Mouse (Mus musculus): ENCODE results near the gene Klk7. TPM values are rescaled to one million over a fixed set of nuclear protein-coding genes. Genes with fewer than 3 reads are reported as not detected.
A peak's percentile ranks its signal among the peaks of the same experiment; 100 is the strongest.

The Klk7 gene
- polyA plus RNA-seq, 1 experiment, result not detected

DNA sequence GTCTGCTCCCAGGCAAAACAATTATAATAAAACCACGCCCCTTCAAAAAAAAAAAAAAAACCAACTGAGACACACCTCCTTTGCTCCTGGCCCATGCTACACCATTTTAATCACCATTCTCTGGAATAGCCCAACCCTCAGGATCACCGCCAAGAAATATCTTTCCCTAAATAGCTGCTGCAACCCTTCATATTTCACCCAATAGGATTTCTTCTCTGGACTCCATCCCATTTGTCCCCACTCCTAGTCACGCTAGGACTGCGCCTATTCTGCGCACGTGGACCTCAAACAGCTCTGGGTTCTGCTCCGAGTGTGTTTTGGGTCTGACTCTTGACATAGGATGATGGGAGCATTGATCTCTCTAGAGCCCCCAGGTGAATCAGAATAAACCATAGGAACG, 14.7 kb upstream of the Klk7 start:
- no peak for DNase-seq (ENCODE audit: low spot score)

DNA sequence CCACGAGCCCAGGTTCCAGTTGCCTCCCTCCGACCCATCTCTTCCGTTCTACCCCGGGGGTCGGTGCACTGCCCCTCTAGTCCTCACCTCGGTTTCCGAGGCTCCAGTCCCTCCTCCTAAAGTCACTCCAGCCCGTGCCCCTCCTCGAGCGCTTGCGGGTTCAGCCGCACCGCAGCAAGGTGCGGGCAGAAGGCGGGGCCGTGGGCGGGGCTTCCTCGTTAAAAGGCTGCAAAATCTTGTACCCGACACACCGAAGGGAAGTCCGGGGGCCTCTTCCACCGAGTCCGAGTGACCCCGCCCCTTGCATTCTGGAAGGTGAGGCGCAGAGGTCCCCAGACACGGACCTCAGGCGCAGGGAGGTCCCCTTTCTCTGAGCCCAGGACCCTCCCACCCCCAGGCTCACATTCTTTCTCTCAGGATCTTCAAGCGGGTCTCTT, 13.7 kb upstream of the Klk7 start, which contains the start of gene Klk8:
Klk8 (plus strand) TSS at position 245 of the 437 bp plus-strand sequence.
- DNase-seq (ENCODE audit: low spot score), result no peak

DNA sequence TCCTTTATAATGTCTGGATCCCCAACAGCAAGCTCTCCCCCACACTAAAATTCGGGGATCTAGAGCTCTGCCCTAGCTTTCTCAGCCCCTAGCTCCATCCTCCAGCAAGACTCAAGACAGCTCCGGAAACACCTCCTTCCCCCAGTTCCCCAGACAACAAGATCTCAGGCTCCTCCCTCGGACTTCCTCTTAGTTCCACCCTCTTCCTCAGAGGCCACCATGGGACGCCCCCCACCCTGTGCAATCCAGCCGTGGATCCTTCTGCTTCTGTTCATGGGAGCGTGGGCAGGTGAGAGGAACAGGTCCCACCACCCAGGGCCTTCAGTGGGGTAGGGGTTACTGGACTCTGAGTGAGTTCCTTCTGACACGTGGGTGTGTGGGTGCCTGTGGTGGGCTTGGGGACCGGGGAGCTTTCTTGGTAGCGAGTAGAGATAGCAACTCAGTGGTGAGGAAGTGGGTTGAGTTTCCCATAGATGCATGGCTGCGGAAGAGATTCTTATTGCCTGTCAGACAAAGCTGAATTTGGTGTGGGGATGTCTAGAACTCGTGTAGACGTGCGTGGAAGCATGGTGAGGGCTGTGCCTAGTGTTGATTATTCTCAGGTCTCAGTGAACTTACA, 13.1 kb upstream of the Klk7 start:
- DNase-seq (ENCODE audit: low spot score), result no peak

DNA sequence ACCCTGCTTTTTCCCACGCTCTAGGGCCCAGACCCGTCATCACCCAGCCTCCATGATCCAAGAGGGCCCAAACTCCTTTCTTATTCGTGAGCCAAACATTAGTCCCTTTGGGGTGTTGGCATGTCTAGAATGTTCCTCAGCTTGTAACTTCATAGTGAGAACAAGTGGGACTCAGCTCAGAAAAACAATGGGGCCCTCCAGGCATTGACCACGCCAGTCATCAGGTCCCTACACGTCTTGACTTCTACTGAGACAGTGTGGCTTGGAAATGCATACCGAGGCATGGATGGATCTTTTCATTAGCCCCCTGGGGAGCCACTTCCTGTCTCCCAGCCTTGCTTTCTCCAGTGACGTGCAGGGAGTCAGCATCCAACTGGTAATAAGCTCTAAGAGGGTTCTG, 11.2 kb upstream of the Klk7 start:
- DNase-seq (ENCODE audit: low spot score), result no peak

DNA sequence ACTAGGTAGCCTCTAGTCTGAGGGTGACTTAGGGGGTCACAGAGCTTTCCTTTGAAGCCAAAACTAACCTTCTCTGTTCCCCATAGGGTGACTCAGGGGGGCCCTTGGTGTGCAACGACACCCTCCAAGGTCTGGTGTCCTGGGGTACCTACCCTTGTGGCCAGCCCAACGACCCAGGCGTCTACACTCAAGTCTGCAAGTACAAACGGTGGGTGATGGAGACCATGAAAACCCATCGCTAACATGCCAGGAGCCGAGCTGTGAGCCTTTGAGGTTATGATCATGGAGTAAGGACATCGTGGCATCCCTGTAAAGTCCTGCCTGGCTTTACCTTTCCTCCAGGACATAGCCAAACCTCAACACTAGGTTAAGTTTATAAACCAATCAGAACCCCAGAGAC, 4.1 kb downstream of the Klk7 start:
- no peak for DNase-seq (ENCODE audit: low spot score)

DNA sequence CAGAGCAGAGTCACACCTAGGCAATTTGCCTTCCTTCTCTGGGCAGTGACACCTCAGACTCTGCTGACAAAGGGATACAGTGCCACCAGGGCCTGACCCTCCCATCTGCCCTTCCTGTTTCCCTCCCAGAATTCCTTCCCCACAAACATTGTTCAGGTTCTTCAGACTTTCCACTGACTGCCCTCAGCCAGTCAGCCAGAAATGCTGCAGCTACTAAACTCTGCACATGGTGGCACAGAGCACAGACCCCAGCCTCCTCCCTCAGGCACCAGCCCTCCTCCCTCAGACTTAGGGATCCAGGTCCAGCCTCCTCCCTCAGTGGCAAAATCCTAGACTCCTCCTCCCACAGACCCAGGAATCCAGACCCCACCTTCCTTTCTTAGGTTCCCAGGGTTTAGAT, 5.7 kb downstream of the Klk7 start:
- DNase-seq (ENCODE audit: low spot score), result no peak

DNA sequence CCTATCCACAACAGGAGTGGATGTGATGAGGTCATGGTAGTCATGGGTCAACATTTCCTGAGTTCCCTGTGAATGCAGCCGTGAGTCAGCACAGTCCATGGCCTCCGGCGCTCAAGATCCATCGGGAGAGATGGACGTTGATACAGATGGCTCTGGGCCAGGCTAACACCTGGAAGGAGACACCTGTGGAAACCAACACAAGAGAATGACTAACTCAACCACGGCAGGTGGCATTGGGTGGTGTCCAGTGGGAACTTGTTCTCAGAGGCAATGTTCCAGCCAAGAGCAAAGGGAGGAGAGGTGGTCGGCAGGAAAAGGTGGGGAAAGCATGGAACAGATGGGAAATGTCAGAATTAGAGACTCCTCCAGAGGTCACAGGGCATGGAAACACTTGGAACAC, 10.5 kb downstream of the Klk7 start:
- no peak for DNase-seq (ENCODE audit: low spot score)

DNA sequence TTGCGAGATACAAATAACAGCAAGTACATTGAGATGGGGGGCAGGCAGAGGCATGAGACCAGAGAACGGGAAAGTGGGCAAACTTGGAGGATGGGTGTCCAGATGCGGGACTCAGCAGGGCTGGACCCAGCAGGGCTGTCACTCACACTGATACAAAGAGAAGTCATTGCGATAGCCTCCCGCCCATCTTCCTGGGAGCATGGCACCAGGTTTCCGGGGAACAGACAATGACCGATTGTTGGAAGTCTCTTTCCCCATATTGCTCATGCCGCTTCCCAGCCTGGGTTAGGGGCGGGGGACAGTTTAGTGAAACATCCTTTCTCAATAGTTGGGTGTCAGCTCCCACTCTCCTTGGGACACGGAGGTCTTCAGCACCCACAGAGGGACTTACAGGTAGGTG, 13.1 kb downstream of the Klk7 start, which contains the start of gene Klk6:
Klk6 (plus strand) TSS at position 301 of the 400 bp plus-strand sequence.
- DNase-seq (ENCODE audit: low spot score), result no peak

DNA sequence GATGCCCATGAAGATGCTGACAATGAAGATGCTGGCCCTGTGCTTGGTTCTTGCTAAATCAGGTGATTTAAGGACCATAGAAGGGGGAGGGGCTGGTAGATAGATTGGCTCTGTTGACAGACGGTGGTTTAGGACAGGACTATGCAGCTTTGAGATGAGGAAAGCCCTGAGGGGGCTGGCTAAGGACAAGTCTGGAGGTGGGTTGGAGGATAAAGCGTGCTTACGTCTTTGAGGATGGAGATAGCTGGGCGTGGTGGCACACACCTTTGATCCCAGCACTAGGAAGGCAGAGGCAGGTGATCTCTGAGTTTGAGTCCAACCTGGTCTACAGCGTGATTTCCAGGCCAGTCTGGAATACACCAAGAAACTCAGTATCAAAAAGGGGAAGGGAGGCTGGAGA, 15.0 kb downstream of the Klk7 start:
- DNase-seq (ENCODE audit: low spot score), result no peak

DNA sequence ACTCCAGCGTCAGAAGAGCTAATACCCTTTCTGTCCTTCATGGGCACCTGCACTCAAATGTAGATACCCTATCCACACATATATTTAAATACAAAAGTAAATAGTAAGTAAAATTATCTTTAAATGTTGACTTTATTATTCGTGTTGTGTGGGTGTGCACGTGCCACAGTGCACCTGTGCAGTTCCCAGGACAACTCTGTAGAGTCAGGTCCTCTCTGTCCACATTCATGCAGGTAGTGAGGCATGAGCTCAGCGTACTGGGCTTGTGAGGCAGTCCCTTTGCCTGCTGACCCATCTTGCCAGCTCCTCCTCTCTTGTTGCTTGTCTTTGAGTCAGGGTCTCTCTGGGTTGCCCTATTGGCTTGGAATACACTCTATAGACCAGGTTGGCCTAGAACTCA, 16.6 kb downstream of the Klk7 start:
- DNase-seq (ENCODE audit: low spot score), result no peak

DNA sequence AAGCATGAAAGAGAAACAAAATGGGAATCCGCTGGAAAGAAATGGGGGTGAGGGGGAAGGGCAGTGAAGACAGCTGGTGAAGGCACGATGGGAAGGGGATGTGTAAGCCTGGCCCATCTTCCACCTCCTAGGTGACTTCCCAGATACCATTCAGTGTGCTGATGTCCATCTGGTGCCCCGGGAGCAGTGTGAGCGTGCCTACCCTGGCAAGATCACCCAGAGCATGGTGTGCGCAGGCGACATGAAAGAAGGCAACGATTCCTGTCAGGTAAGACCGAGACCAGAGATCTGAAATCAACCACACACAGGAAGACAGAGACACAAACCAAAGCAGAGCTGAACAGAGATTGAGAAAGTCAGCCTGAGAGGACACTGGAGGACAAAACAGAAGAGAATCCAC, 17.9 kb downstream of the Klk7 start:
- no peak for DNase-seq (ENCODE audit: low spot score)

DNA sequence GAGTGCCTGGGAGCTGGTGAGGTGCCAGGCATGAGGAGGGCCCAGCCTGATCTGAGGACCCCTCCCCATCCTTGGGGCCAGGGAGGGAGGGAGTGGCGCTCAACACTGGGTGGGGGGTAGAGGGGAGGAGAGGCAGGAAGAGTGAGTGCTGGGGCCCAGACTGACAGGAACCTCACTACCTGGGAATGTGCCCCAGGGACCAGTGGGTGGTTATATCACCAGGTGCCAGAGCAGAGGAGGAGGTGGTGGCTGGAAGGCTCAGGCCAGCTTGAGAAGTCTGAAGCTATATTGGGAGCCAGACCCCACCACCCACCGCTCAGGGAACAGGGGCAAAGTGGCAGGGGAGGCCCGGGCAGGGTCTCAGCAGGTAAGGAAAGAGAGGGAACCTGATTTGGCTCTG, 30.6 kb downstream of the Klk7 start, which contains the start of gene Klk5:
Klk5 (plus strand) TSS at position 271 of the 400 bp plus-strand sequence.
- no peak for DNase-seq (ENCODE audit: low spot score)

DNA sequence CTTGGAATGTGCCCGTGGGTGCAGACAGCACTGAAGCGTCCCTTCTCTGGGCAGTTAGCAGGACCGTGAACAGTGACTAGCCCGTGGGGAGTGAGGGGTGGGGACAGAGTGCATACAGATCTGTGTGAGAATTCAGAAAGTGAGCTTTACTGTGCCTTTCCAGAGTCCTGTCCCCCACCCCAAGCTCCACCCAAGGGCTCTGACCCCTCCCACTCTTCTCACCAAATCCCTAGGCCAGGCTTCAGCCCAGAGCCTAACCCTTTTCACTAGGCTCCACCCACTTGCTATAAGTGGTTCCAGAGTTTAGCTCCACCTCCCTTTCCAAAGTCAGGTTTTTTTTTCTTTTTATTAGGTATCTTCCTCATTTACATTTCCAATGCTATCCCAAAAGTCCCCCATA, 32.7 kb downstream of the Klk7 start:
- no peak for DNase-seq (ENCODE audit: low spot score)

DNA sequence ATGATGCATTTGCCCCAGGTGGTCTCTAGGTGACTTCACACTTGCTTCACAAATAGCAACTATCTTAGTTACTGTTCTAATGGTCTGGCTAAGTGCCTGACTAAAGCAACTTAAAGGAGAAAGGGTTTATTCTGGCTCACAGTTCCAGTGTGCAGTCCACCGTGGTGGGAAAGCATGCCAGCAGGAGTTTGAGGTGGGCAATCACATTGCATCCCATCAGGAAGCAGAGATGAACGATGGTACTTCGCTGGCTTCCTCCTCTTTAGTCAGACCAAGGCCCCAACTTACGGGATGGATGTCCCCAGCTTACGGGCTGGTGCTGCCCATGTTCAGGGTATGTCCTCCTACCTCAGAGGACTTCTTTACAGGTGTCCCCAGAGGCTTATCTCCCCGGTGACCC, 40.5 kb downstream of the Klk7 start:
- DNase-seq (ENCODE audit: low spot score), result no peak

DNA sequence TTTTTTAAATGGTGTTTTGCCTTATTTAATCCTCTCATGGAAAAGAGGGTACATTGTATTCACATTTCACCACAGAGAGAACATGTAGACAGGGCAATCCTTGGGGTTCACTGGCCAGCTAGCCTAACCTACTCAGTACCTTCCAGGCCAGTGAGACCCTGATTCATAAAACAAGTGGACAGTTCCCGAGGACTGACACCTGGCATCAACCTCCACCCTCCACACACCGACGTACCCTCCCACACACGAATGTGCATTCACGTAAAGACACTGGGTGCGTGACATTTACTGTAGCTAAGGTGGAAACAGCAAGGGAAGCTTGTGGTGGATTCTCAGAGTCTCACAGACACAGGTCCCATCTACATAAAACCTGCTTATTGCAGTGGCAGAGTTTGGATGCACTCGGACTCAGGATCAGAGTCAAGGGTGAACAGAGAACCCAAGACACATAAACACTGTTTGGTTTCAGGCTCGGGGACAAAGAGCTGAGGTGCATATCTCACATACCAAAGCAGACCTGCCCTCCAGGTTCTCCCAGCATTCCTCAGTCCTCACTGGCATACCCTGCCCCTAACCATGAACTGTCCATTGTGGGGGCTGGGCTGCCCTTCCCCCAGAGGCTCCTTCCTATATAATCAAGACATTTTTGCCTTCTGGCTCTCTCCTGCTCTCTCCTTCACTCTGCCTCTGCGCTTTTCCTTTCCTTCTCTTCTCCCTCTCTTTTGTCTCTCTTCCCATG, 43.7 kb downstream of the Klk7 start:
- no peak for DNase-seq (ENCODE audit: low spot score)

DNA sequence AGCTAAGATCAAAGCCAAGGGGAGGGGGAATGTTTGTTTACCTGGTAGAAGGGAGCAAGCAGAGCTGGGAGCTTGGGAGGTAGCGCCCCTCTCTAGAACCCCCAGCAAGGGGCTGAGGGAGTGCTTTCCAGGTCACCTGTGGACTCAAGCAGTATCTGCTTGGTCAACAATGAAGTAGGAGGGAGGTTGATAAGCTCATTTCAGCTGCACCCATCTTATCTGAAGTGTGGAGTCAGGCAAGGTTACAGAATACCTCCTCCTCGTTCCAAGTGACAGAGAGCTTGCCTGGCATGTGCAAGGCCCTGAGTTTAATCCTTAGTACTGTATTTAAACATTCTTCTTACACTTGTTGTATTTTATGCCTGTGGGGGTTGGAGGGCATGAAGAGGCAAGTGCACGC, 44.6 kb downstream of the Klk7 start:
- DNase-seq (ENCODE audit: low spot score), result peak; percentile 9

DNA sequence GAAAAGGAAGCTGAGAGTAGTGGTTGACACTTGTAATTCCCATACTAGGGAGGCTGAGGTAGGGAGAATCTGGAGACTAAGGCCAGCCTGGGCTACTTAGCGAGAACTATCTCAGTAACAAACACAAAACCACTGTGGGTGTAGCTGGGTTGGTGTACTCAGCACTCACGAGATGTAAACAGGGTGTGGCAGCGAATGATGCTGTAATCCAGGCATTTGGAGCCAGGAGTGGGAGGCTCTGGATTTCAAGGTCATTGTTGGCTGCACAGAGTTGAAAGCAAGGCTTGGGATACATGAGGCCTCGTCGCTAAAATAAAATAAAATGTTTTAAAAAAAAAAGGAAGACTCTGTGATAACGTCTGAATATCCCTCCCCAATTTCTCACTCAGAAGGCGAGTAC, 45.2 kb downstream of the Klk7 start:
- no peak for DNase-seq (ENCODE audit: low spot score)

DNA sequence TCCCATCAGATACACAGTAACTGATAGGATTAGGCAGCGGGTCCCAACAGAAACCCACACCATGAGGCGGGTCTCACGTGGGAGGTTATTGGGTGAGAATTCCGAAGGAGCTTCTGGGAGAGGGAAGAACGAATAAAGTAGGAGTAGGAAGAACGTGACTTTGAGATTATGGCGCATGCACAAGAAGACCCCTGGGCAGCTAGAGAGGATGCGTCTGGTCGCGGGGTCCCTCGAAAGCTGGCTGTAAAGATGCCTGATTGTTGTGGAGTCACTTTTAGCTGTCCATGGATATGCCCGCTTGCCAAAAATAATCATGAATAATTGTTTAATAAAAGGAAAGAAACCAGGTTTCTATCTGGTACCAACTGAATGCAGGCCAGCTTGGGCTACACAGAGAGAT, 46.4 kb downstream of the Klk7 start:
- no peak for DNase-seq (ENCODE audit: low spot score)

DNA sequence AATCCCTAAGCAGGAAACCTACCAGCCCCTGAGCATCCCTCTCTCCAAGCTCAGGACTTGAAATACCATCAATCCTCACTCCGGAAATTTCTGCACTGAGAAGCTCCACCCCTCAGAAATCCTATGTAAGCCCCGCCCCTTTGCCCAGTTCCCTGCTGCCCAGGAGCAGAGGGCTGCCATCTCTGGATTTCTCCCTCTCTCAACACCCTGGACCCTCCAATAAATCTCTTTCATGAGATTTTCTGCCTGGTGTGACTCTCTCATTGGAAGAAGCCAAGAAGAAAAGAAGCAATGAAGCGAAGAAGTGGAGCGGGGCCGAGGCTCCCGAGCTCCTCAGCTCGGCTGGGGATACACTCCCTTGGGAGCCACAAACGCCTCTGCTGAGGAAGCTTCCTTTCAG, 49.3 kb downstream of the Klk7 start:
- peak; percentile 10 for DNase-seq (ENCODE audit: low spot score)

All from urinary bladder, adult 2 months (tissue).